Mouse (Mus musculus) liver, embryonic 15.5 days (tissue): Measurements from ENCODE around the gene Hacd3. TPM values are rescaled to one million over a fixed set of nuclear protein-coding genes. Genes with fewer than 3 reads are reported as not detected.
"Not testable (repeated sequence)": the region's sequence is repeated elsewhere in the genome, so short reads cannot be mapped to it uniquely, and the experiment has no call there.

Experiments used
- ATAC-seq: fragments of 200-750 bp; cut with Nextera tagmentation; 2 replicates; pipeline ENCODE4 v1.8.0; 2017; ENCODE audit warnings: moderate number of reproducible peaks, mild to moderate bottlenecking, moderate library complexity; ENCODE audit not compliant: insufficient read depth
- H3K27ac ChIP-seq: fragments of 300-500 bp; sonication (generic); replicated peaks from 2 replicates; pipeline ENCODE4 v1.5.1; 2015; ENCODE audit warnings: mild to moderate bottlenecking, inconsistent platforms
- H3K27me3 ChIP-seq: fragments of 300-500 bp; sonication (generic); 2 replicates; pipeline ENCODE4 v1.6.1; 2015; ENCODE audit warnings: mild to moderate bottlenecking, inconsistent platforms
- H3K36me3 ChIP-seq: fragments of 300-500 bp; sonication (generic); replicated peaks from 2 replicates; pipeline ENCODE4 v1.6.1; 2015; ENCODE audit warnings: moderate library complexity, mild to moderate bottlenecking, inconsistent platforms
- H3K4me1 ChIP-seq: fragments of 300-500 bp; sonication (generic); replicated peaks from 2 replicates; pipeline ENCODE4 v1.6.1; 2015; ENCODE audit warnings: inconsistent platforms
- H3K4me2 ChIP-seq: fragments of 300-500 bp; sonication (generic); 2 replicates; pipeline ENCODE4 v1.6.1; 2015; ENCODE audit warnings: moderate library complexity, mild to moderate bottlenecking, inconsistent platforms
- H3K4me3 ChIP-seq: fragments of 300-500 bp; sonication (generic); replicated peaks from 2 replicates; pipeline ENCODE4 v1.5.1; 2015; ENCODE audit warnings: mild to moderate bottlenecking, inconsistent platforms
- H3K9ac ChIP-seq: fragments of 300-500 bp; sonication (generic); 2 replicates; pipeline ENCODE4 v1.6.1; 2015; ENCODE audit warnings: moderate library complexity, mild to moderate bottlenecking, inconsistent platforms
- H3K9me3 ChIP-seq: fragments of 300-500 bp; sonication (generic); replicated peaks from 2 replicates; pipeline ENCODE4 v1.6.1; 2016; ENCODE audit warnings: inconsistent platforms
- WGBS: fragments of 180-500 bp; shearing (Covaris S2); methylation state at CpG from one replicate; pipeline ENCODE4 v1.1.7; 2015; ENCODE audit warnings: mixed read lengths; ENCODE audit not compliant: insufficient replicate concordance; 5-methylcytosine and 5-hydroxymethylcytosine counted together
- polyA plus RNA-seq: library from polyadenylated mRNA; unstranded; fragments of >200 nt; fragmentation: Nextera tagmentation; extraction: Ambion mirVana; gene quantifications from 2 replicates; pipeline ENCODE4 v1.2.1, GENCODE M21; 2015

Gene Hacd3
- polyA plus RNA-seq, 1 experiment from 2014 or later = 51.2 TPM

- not testable (repeated sequence) for H3K9me3 ChIP-seq, ATAC-seq, H3K9ac ChIP-seq, H3K27me3 ChIP-seq, H3K4me3 ChIP-seq
- Histone ChIP-seq H3K4me2 (peak overlapping the region; percentile 87), H3K27ac (0 out of 2 replicates have a peak overlapping the region, but pooled peaks have one; percentile 95), H3K36me3 (peaks cover 11% of the 10 kb centered on the region), H3K4me1 (peaks cover 27% of the 10 kb centered on the region)
- 26% methylated on average over 5 of the region's 5 CpGs for WGBS
Observed at GRCm38 (mm10) chr9:65031355-65031754, 9.9 kb upstream of the Hacd3 start.

- Histone ChIP-seq H3K27ac (no peak overlapping the region), H3K4me1 (peaks cover 10% of the 10 kb centered on the region), H3K4me3 (no peak overlapping the region), H3K36me3 (no peaks in the 10 kb centered on the region), H3K9ac (no peak overlapping the region), H3K4me2 (no peak overlapping the region), H3K9me3 (no peaks in the 10 kb centered on the region), H3K27me3 (no peaks in the 10 kb centered on the region)
- WGBS = 77% methylated on average over 5 of the region's 5 CpGs
- no peak for ATAC-seq
Observed at GRCm38 (mm10) chr9:65028313-65028712, 6.8 kb upstream of the Hacd3 start.

- H3K4me1 ChIP-seq = peaks cover 14% of the 10 kb centered on the region
- no peak for ATAC-seq
- no peak overlapping the region for H3K27ac ChIP-seq
- no peak overlapping the region for H3K4me2 ChIP-seq
- H3K4me3 ChIP-seq = no peak overlapping the region
- no peaks in the 10 kb centered on the region for H3K9me3 ChIP-seq
- no peaks in the 10 kb centered on the region for H3K27me3 ChIP-seq
- 69% methylated on average over 7 of the region's 7 CpGs for WGBS
- H3K36me3 ChIP-seq = no peaks in the 10 kb centered on the region
- H3K9ac ChIP-seq = no peak overlapping the region
Observed at GRCm38 (mm10) chr9:65027241-65027640, 5.7 kb upstream of the Hacd3 start.

- Histone ChIP-seq H3K9me3 (no peaks in the 10 kb centered on the region), H3K4me3 (no peak overlapping the region), H3K4me2 (no peak overlapping the region), H3K4me1 (peaks cover 41% of the 10 kb centered on the region), H3K27me3 (no peaks in the 10 kb centered on the region), H3K27ac (no peak overlapping the region), H3K9ac (no peak overlapping the region), H3K36me3 (no peaks in the 10 kb centered on the region)
- no peak for ATAC-seq
- WGBS = 70% methylated on average over 3 of the region's 3 CpGs
Observed at GRCm38 (mm10) chr9:65023447-65023846, 2.0 kb upstream of the Hacd3 start.

GRCm38 (mm10) chr9:65022580-65023135 is 1.2 kb upstream of the Hacd3 start:
- Histone ChIP-seq H3K27me3 (no peaks in the 10 kb centered on the region), H3K4me3 (no peak overlapping the region), H3K9ac (no peak overlapping the region), H3K36me3 (no peaks in the 10 kb centered on the region), H3K4me2 (no peak overlapping the region), H3K27ac (peak overlapping the region; percentile 87; the same call in 1 of the 2 replicates), H3K9me3 (no peaks in the 10 kb centered on the region), H3K4me1 (peaks cover 49% of the 10 kb centered on the region)
- no peak for ATAC-seq
- WGBS = 69% methylated on average over 4 of the region's 4 CpGs

GRCm38 (mm10) chr9:65021887-65022579 is 540 bp upstream of the Hacd3 start:
- WGBS = 23% methylated on average over 9 of the region's 9 CpGs
- H3K4me1 ChIP-seq = peaks cover 56% of the 10 kb centered on the region
- no peaks in the 10 kb centered on the region for H3K36me3 ChIP-seq
- H3K9ac ChIP-seq = peak overlapping the region; percentile 95
- H3K9me3 ChIP-seq = no peaks in the 10 kb centered on the region
- H3K4me3 ChIP-seq = peak overlapping the region; percentile 96
- H3K27ac ChIP-seq = peak overlapping the region; percentile 87
- no peaks in the 10 kb centered on the region for H3K27me3 ChIP-seq
- ATAC-seq = no peak
- H3K4me2 ChIP-seq = peak overlapping the region; percentile 96

GRCm38 (mm10) chr9:65020128-65020527 is 1.4 kb downstream of the Hacd3 start:
- Histone ChIP-seq H3K27me3 (no peaks in the 10 kb centered on the region), H3K9ac (peak overlapping the region; percentile 16; the same call in 1 of the 2 replicates), H3K4me3 (peak overlapping the region; percentile 96), H3K4me2 (peak overlapping the region; percentile 96), H3K4me1 (peaks cover 75% of the 10 kb centered on the region), H3K27ac (peak overlapping the region; percentile 73), H3K36me3 (no peaks in the 10 kb centered on the region), H3K9me3 (no peaks in the 10 kb centered on the region)
- no peak for ATAC-seq
- 34% methylated on average over 4 of the region's 4 CpGs for WGBS

GRCm38 (mm10) chr9:65019146-65019545 is 2.3 kb downstream of the Hacd3 start:
- WGBS = 38% methylated on average over 3 of the region's 3 CpGs
- H3K9me3 ChIP-seq = no peaks in the 10 kb centered on the region
- no peaks in the 10 kb centered on the region for H3K27me3 ChIP-seq
- H3K4me1 ChIP-seq = peaks cover 75% of the 10 kb centered on the region
- H3K9ac ChIP-seq = peak overlapping the region; percentile 16; the same call in 1 of the 2 replicates
- peak overlapping the region; percentile 73 for H3K27ac ChIP-seq
- H3K36me3 ChIP-seq = no peaks in the 10 kb centered on the region
- peak overlapping the region; percentile 96 for H3K4me2 ChIP-seq
- peak overlapping the region; percentile 96; the same call in 1 of the 2 replicates for H3K4me3 ChIP-seq
- ATAC-seq = no peak

GRCm38 (mm10) chr9:65018588-65019121 is 2.8 kb downstream of the Hacd3 start:
- no peak for ATAC-seq
- Histone ChIP-seq H3K36me3 (no peaks in the 10 kb centered on the region), H3K4me1 (peaks cover 75% of the 10 kb centered on the region), H3K9ac (0 out of 2 replicates have a peak overlapping the region, but pooled peaks have one; percentile 16), H3K4me2 (peak overlapping the region; percentile 96), H3K9me3 (no peaks in the 10 kb centered on the region), H3K27me3 (no peaks in the 10 kb centered on the region), H3K27ac (peak overlapping the region; percentile 73), H3K4me3 (peak overlapping the region; percentile 96; the same call in 1 of the 2 replicates)
- WGBS = 44% methylated on average over 3 of the region's 3 CpGs

- H3K4me3 ChIP-seq = no peak overlapping the region
- H3K36me3 ChIP-seq = no peaks in the 10 kb centered on the region
- H3K27ac ChIP-seq = peak overlapping the region; percentile 73
- 67% methylated on average over 4 of the region's 4 CpGs for WGBS
- H3K4me2 ChIP-seq = peak overlapping the region; percentile 96
- H3K9me3 ChIP-seq = no peaks in the 10 kb centered on the region
- no peaks in the 10 kb centered on the region for H3K27me3 ChIP-seq
- H3K9ac ChIP-seq = no peak overlapping the region
- no peak for ATAC-seq
- peaks cover 72% of the 10 kb centered on the region for H3K4me1 ChIP-seq
Observed at GRCm38 (mm10) chr9:65017896-65018295, 3.6 kb downstream of the Hacd3 start.
